Mouse (Mus musculus) embryo, embryonic 11.5 days (tissue): ENCODE data around the gene Zfp128.
A peak's percentile ranks its signal among the peaks of the same experiment; 100 is the strongest.
"Not testable (repeated sequence)": the region's sequence is repeated elsewhere in the genome, so short reads cannot be mapped to it uniquely, and the experiment has no call there.

Experiments
- DNase-seq: peaks from one replicate; pipeline ENCODE4 v3.0.0-alpha.2; 2012; ENCODE audit warnings: low read depth, low spot score

Zfp128 gene

DNA sequence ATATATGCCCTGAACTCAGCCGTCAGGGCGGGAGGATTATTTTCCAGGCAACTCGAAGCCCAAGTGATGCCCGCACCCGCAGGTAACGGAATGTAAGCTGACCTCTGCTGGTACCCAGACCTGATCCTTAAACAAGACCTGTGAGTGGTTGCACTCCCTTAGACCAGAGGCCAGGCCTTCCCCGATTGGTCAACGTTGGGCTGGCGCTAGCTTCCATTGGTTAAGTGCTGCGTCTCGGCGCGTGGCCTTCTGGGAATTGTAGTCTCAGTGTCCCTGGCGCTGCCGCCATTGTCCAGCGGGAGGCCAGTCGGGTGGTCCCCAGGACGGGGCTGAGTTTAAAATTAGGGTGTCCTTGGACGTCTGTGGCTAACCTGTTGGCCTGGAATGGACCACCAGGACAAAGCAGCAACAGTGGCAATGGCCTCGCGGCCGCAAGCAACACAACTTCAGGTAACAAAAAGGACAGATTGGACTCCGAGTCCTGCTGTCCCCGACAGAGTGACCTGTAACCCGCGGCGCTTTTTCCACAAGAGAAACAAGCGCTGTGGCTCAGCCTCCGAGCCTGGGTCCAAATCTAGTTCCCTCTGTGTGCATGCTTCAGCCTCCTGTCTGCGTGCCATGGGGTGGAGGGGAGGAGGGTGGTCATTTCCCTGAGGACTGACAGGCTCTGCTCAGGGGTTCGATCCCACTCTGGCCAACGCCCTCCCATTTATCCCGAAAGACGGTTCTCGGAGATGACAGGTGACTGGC is at the start of gene Zfp128:
Gene Zfp128 (plus strand): TSS at position 267 of the 750 bp plus-strand sequence.
- DNase-seq, result peak; percentile 92

DNA sequence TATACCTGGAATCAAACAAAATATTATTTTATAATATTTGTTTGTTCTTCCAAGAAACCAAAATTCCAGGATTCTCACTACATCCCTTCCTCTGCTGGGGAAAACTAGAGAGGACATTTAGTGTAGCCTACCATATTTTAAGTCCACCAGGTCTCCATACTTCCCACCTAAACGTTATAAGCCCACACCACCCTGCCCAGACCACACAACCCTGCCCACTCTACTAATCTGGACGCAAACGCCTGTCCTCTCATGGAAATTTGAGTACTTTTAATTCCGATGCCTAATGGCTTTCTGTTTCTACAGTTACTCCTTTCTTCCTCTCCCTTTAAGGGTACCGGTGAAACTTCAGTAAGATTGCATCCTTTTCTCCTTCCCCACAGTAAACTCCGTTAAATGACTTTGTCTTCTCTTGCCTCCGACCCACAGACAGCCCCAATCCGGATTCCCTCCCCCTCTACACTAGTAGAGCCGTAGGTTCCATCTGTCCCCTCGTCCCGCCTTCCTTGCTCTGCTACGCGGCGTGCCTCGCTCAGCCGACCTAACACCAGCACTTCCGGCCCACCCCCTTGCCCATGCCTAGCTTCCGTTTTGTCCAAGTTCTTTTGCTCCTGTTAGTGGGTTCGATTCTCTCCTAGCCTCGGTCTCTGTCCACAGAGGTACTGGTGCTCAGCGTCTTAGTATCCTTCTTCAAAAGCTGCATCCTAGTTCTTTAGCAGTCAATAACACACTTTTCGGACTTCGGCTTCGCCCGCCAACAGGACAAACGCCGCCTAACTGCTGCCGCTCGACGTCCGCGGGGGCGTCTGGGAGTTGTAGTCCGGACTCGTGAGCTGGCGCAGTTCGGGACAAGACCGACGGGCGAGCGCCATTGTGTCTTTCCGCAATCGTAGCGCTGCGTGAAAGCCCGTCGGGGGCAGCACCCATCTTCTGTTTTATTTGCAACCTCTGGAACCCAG is 46.5 kb upstream of the Zfp128 start, which contains the start of gene Zfp110:
Gene Zfp110 (plus strand): TSS at position 600 of the 959 bp plus-strand sequence.
- peak; percentile 79 for DNase-seq

DNA sequence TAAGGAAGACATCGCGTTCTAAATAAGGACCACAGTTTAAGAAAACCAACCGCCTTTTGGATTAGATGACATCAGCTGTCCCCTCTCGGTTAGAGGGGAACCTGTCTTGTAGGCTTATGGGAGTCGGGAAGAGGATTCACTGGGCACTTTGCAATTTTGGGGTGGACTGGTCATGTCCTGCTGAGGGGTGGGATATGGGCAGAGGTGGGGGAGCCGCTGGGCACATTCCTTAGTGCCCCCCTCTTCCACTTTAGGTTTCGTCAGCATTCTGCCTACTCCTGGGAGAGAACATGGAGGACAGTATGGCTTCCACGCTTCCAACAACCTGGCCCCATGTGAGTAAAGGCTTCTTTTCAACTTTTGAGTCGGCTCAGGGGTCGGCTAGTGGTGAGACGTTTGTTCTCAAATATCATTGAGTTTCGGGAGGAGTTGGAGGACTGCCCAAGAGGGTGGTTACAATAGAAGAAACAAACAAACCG is 45.7 kb upstream of the Zfp128 start:
- no peak for DNase-seq

DNA sequence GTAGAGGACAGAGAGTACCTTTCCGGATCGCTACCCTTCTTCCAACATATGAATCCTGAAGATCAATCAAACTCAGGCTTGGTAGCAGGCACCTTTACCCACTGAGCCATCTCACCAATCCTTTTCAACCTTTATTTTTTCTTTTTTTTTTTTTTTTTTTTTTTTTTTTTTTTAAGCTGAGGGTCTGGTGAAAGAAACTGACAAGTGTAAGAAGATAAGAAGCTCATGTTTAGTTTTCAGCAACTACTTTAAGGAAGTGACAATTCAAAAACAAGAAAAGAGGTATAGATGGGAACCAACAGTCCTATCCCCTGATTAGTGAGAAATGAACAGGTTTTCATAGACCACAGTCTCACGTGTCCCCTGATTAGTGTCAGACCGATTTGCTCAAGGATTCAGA is 45.2 kb upstream of the Zfp128 start:
- DNase-seq, result no peak

DNA sequence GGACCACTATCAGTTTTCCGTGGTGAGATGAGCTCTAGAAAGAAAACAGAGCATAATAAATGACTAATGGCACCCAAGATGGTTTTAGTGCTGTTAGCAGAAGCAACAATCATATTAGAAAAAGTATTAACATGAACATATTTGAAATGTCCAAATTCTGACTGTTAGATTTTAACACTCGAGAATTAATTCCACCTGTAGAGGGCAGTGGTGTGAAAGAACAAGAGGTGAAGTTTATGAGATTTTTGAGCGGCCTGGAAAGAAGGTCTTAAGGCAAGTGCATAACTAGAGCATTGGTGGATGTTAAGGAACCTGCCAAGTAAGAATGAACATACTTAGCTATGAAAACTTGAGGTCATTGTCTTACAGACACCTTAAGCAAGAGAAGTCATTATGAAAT is 6.7 kb upstream of the Zfp128 start:
- no peak for DNase-seq

DNA sequence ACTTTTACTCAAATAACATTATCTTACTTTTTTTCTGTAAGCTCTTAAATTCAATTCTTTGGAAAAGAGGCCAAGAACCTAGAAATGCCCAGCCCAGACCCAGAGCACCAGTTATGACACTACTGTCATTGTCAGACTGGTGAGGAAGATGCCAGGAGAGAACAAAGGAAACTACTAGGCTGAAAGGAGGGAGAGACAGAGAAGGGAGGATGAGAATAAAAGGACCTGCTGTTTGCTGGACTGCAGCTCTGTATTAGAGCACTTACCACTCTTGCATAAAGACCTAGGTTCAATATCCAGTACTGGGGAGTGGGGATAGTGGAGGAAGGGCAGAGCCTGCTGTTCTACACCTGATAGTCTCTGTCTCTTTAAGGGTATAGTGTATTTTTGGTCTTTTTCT is 941 bp upstream of the Zfp128 start:
- no peak for DNase-seq

DNA sequence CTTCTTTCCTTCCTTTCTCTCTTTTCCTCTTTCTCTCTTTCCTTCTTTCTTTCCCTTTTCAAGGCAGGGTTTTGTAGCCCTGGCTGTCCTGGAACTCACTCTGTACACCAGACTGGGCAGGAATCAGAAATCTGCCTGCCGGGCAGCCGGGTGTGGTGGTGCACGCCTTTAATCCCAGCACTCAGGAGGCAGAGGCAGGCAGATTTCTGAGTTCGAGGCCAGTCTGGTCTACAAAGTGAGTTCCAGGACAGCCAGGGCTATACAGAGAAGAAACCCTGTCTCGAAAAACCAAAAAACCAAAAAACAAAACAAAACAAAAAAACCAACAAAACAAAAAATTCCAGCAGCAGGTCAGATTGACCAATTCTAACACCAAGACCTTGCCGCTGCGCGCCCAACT is 480 bp upstream of the Zfp128 start:
- DNase-seq, result not testable (repeated sequence)

DNA sequence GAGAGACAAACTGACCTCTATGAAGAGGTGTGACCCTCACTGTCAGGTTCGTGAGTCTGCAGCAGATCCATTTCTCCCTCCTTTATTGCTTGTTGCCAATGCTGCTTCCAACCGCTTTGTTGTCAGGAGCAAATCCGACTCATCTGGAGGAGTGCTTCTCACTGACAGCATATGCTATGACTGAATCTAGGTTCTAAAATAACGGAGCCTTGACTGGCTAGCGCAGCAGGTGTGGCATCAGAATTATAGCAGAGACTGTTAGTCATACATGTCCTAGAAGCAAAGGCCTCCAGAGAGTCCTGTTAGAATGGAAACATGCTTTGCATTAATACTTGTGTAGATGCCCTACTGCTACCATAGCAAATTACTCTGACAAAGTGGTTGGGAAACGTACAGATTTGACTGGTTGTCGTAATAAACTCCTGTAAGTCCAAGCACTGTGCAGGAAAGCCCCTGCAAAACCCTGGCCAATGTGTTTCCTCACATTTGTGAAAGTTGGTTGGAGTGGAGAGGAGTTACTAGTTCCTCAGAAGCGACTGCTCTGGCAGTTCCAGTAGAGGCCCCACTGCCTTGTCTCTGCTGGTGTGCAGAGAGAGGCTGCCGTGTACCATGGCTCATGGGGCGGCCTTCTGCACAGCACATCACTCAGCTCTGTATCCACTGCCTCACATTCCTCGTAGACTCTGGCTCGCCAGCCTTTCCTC is 5.7 kb downstream of the Zfp128 start:
- no peak for DNase-seq

DNA sequence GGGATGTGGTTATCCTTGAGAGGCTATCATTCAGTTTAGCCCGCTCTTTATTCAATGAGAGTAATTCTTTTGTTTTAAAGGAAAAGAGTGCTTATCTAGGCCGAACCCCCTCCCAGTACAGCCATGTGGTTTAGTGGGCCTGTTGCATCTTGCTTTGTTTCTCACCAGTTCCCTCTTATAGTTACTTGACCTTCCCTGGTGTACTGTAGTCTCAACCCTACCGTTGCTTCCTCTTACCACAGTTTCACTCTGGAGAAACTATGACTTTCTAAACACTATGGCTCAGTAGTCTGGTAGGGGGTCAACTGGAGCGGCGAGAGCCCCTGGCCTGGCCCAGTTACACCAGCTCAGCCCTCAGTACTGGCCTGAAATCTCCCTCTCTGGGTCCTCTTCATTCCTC is 6.6 kb downstream of the Zfp128 start:
- no peak for DNase-seq

DNA sequence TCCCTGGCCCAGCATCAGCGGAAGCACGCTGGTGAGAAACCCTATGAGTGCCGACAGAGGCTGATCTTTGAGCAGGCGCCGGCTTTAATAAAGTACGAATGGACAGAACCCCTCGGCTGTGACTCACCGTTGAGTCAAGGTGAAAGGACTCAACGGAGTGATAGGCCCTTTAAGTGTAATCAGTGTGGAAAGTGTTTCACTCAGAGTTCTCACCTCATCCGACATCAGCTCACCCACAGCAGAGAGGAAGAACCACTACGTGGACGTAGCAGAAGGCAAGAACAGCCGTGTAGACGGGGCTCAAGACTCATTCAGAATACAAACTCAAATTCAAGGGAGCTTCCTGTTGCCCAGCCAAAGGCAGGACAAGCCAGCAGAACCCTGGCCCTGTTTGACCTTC is 10.0 kb downstream of the Zfp128 start:
- no peak for DNase-seq

DNA sequence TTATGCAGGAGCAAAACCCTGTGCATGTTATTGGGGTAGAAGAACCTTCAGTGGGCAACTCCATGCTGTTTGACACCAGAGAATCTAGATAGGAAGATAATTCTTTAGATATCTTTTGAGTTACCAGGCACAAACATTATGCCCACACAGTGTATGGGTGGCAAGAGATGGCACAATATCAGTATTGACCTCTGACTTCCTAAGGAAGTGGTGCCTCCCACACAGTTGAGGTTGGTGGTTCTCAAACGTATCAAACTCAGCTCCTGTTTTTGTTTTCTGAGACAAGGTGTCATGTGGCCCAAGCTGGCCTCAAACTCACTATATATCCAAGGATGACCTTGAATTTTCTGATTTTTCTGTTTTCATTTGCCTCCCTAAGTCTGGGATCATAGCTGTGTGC is 10.4 kb downstream of the Zfp128 start:
- DNase-seq, result no peak

DNA sequence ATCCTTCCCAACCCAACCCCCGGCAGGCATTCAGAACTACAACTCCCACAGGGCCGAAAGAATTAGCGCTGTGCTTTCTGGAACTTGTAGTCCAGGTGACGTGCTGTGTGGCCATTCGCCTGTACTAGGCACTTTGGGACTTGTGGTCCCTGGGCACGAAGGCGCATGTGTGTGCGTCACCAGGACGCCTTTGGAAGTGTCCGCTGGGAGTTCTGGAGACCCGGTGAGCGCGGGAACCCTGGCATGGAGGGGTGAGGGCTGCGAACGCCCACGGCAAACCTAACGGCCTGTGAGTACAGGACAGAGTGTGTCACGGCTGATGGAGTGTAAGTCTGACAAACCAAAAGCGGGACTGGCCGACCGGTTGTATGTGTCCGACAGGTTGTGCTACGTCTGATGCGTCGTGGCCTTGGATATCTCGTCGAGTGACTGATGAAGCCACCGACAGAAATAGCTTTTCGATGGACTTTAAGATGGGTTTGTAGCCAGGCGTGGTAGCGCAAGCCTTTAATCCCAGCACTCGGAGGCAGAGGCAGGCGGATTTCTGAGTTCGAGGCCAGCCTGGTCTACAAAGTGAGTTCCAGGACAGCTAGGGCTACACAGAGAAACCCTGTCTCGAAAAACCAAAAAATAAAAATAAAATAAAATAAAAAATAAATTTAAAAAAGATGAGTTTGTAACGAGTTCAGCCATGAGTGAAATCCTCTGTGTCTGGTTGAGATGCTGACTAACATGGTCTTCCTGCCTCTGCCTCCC is 16.9 kb downstream of the Zfp128 start, which contains the start of gene Zscan22:
Gene Zscan22 (plus strand): TSS at position 161 of the 756 bp plus-strand sequence.
- peak; percentile 90 for DNase-seq

DNA sequence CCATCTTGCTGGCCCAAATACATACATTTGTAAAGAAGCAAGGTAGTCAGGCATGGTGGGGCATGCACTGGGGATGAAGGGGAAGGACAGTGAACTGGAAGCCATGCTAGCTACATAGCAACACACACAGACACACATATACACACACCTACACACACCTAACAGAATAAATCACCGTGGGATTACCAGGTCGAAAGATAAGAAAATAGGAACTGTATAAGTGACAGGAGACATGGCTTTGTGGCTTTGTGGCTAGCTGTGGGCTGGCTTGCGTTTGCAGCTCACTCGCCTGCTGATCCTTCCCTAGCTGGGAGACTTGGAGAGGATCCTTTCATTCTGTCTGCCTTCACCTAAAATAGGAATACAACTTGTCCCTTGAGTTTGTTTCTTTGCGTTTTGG is 20.5 kb downstream of the Zfp128 start:
- no peak for DNase-seq

DNA sequence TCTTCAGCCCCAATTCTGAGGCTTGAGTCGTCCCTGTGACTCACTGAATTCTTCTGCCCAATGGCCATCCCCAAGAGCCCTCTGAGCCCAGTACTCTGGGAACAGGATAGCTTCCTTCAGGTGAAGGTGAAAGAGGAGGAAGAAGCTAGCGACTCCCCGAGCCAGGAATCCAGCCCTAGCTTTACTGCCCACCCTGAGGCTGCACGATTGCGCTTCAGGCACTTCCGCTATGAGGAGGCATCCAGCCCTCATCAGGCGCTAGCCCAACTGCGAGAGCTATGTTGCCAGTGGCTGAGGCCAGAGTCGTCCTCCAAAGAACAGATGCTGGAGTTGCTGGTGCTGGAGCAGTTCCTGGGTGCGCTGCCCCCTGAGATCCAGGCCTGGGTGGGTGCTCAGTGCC is 22.6 kb downstream of the Zfp128 start:
- DNase-seq, result no peak

DNA sequence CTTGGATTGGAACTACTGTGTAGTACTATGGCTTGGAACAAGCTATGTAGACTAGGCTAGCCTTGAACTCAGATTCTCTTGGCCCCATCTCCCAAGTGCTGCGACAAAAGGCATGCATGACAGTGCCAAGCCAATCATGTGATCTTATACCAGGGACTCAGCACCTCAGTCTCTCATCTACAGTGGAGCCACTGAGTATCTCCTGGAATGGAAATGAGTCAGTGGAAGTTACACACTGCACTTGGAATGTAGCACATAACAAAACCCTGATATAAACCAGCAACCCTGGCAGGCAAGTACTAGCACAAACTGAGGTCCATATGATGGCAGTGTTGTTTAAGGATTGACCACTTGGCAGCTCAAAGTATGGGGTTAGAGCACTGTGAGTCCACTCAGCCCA is 24.2 kb downstream of the Zfp128 start:
- DNase-seq, result no peak

DNA sequence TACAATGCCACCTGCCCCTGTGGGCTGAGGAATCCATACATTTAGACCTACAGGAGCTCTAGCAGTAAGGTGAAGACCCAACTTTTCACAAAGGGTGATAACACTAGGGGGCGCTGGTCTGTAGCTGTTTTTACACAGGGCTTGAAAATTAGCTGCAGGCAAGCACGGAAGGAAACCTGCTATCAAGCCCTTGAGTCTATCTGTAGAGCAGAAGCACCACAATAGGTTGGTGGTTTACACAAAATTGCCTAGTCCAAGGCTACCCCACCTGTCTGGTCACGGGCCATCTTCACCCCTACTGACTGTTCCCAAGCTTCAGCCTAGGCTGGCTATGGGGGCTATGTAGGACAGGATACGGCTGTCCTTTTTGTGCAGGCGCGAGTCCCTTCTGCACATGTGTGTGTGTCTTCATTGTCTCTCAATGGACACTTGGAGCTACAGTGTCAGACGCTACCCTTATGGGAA is 28.6 kb downstream of the Zfp128 start:
- DNase-seq, result no peak

DNA sequence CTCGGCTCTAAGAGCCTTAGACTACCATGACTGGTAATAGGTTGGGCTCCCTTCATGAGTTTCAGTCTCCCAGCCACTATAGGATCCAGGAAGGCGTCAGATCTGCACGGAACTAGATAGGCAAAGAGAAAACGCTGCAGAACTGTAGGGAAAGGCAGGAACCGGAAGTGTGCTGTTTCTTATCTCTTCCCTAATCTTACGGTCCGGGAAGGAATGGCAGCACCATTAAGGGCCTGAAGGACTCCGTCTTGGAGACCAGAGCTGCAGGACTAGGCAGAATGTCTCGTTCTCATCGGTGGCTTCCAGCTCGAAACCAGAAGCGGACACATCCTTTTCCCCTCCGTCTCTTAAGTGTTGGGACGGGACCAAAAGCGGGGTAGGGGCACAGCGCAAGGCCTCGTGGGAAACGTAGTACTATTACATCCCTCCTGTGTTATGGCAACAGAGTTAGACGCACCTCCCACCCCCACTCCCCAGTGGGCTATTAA is 29.2 kb downstream of the Zfp128 start:
- DNase-seq, result no peak

DNA sequence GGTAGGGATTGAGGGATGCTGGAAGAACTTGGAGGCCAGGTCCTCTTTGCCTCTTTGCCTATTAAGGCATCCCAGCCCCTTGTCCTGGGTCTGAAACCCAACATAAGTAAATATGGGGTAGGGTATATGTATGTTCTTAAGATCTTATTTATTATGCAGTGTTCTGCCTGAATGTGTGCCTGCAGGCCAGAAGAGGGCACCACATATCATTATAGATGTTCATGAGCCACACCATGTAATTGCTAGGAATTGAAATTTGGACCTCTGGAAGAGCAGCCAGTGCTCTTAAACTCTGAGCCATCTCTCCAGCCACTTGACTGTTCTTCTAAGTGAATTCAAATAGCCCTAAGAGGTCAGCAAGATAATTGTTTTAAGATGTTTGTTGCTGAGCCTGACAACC is 32.6 kb downstream of the Zfp128 start:
- DNase-seq, result no peak

DNA sequence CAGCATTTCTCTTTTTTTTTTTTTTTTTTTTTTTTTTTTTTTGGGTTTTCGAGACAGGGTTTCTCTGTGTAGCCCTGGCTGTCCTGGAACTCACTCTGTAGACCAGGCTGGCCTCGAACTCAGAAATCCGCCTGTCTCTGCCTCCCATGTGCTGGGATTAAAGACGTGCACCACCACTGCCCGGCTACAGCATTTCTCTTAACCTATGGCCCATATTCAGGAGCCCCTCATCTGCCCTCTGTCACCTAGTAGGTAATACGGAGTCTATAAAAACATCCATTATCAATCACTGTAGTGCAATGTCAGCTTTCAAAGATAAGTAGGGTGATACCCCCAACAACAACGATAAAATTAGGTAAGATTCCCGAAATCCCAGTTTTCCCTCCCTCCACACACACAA is 39.5 kb downstream of the Zfp128 start:
- not testable (repeated sequence) for DNase-seq

DNA sequence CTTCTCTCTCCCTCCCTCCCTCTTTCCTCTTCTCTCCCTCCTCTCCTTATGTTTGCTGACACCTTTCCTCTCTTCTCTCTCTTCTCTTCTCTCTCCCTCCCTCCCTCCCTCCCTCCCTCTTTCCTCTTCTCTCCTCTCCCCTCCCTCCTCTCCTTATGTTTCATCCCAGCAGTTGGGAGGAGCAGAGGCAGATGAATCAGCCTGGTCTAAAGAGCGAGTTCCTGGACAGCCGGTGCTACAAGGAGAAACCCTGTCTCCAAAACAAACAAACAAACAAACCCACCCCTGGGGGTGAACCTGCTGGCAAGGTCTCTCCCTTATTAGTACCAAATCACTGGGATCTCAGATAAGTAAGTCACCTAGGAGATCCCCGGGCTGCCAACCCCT is 40.3 kb downstream of the Zfp128 start:
- DNase-seq, result no peak
